Mouse (Mus musculus) neural tube, embryonic 14.5 days (tissue): Measurements from ENCODE around the gene Xrcc6. TPM values are rescaled to one million over a fixed set of nuclear protein-coding genes. Genes with fewer than 3 reads are reported as not detected.
A peak's percentile ranks its signal among the peaks of the same experiment; 100 is the strongest.

Source experiments
- ATAC-seq: fragments of 200-750 bp; cut with Nextera tagmentation; 2 replicates; pipeline ENCODE4 v1.8.0; 2017; ENCODE audit warnings: low read depth, mild to moderate bottlenecking, moderate TSS enrichment, moderate library complexity
- H3K27ac ChIP-seq: fragments of 300-500 bp; sonication (generic); 2 replicates; pipeline ENCODE4 v1.5.1; 2014; ENCODE audit warnings: low read depth, mild to moderate bottlenecking, control low read depth, low read length, moderate library complexity, mixed read lengths
- H3K27me3 ChIP-seq: fragments of 300-500 bp; sonication (generic); 2 replicates; pipeline ENCODE4 v1.6.1; 2014; ENCODE audit warnings: low read length; ENCODE audit not compliant: control insufficient read depth, insufficient read depth
- H3K36me3 ChIP-seq: fragments of 300-500 bp; sonication (generic); 2 replicates; pipeline ENCODE4 v1.6.1; 2014; ENCODE audit warnings: low read length, mixed read lengths; ENCODE audit not compliant: control insufficient read depth, insufficient read depth
- H3K4me1 ChIP-seq: fragments of 300-500 bp; sonication (generic); 2 replicates; pipeline ENCODE4 v1.6.1; 2014; ENCODE audit warnings: low read length; ENCODE audit not compliant: control insufficient read depth, insufficient read depth
- H3K4me2 ChIP-seq: fragments of 300-500 bp; sonication (generic); 2 replicates; pipeline ENCODE4 v1.6.1; 2014; ENCODE audit warnings: mild to moderate bottlenecking, low read depth, low read length, control low read depth
- H3K4me3 ChIP-seq: fragments of 300-500 bp; sonication (generic); 2 replicates; pipeline ENCODE4 v1.5.1; 2014; ENCODE audit warnings: low read depth, low read length, control low read depth, mixed read lengths
- H3K9ac ChIP-seq: fragments of 300-500 bp; sonication (generic); replicated peaks from 2 replicates; pipeline ENCODE4 v1.6.1; 2014; ENCODE audit warnings: low read depth, mild to moderate bottlenecking, control low read depth, low read length, mixed read lengths
- H3K9me3 ChIP-seq: fragments of 300-500 bp; sonication (generic); 2 replicates; pipeline ENCODE4 v1.6.1; 2016; ENCODE audit warnings: low read length; ENCODE audit not compliant: control insufficient read depth
- WGBS: fragments of 180-500 bp; shearing (Covaris S2); extraction: QIAGEN DNeasy Blood & Tissue Kit; methylation state at CpG from one replicate; pipeline ENCODE4 v1.1.7; 2014; 5-methylcytosine and 5-hydroxymethylcytosine counted together
- polyA plus RNA-seq: library from polyadenylated mRNA; unstranded; fragments of >200 nt; fragmentation: Nextera tagmentation; extraction: Ambion mirVana; gene quantifications from 2 replicates; pipeline ENCODE4 v1.2.1, GENCODE M21; 2014

Xrcc6 gene
- polyA plus RNA-seq, 1 experiment from 2014 or later = 48.6 TPM

- Histone ChIP-seq H3K27me3 (no peaks in the 10 kb centered on the region), H3K27ac (no peak overlapping the region), H3K4me2 (peak overlapping the region; percentile 97), H3K36me3 (peaks cover 8% of the 10 kb centered on the region; the same call in 1 of the 2 replicates), H3K4me1 (peaks cover 11% of the 10 kb centered on the region), H3K9me3 (no peaks in the 10 kb centered on the region), H3K4me3 (peak overlapping the region; percentile 96), H3K9ac (peak overlapping the region; percentile 88)
- ATAC-seq = no peak
- 5% methylated on average over 26 of the region's 26 CpGs for WGBS
Measured at GRCm38 (mm10) chr15:82046246-82046891, 58.7 kb downstream of the Xrcc6 start.

GRCm38 (mm10) chr15:82047080-82047883, 59.6 kb downstream of the Xrcc6 start, which contains the start of gene Snu13:
Snu13 (minus strand) TSS chr15:82047598.
- no peaks in the 10 kb centered on the region for H3K9me3 ChIP-seq
- peak; percentile 92 for ATAC-seq
- peak within 1 kb of the TSS; percentile 96 for H3K4me3 ChIP-seq
- H3K4me2 ChIP-seq = peak within 1 kb of the TSS; percentile 97
- peak within 1 kb of the TSS; percentile 89 for H3K27ac ChIP-seq
- no peaks in the 10 kb centered on the region for H3K27me3 ChIP-seq
- peak within 1 kb of the TSS; percentile 88 for H3K9ac ChIP-seq
- peaks cover 6% of the 10 kb centered on the region; the same call in 1 of the 2 replicates for H3K36me3 ChIP-seq
- peaks cover 11% of the 10 kb centered on the region for H3K4me1 ChIP-seq
- WGBS = under 1% methylated on average over 73 of the region's 74 CpGs

- H3K4me3 ChIP-seq = no peak overlapping the region
- H3K4me1 ChIP-seq = no peaks in the 10 kb centered on the region
- H3K9me3 ChIP-seq = no peaks in the 10 kb centered on the region
- WGBS = 67% methylated on average over 5 of the region's 5 CpGs
- no peaks in the 10 kb centered on the region for H3K27me3 ChIP-seq
- no peak overlapping the region for H3K27ac ChIP-seq
- H3K9ac ChIP-seq = no peak overlapping the region
- H3K4me2 ChIP-seq = no peak overlapping the region
- H3K36me3 ChIP-seq = no peaks in the 10 kb centered on the region
- no peak for ATAC-seq
Measured at GRCm38 (mm10) chr15:82052544-82052943, 64.9 kb downstream of the Xrcc6 start.

GRCm38 (mm10) chr15:82058719-82059201, 71.1 kb downstream of the Xrcc6 start, which contains the start of gene 4930407I10Rik:
4930407I10Rik (plus strand) TSS chr15:82059151.
- ATAC-seq = no peak
- Histone ChIP-seq H3K36me3 (no peaks in the 10 kb centered on the region), H3K9me3 (no peaks in the 10 kb centered on the region), H3K4me3 (no peak within 1 kb of the TSS), H3K4me2 (no peak within 1 kb of the TSS), H3K27me3 (no peaks in the 10 kb centered on the region), H3K4me1 (no peaks in the 10 kb centered on the region), H3K9ac (no peak within 1 kb of the TSS), H3K27ac (no peak within 1 kb of the TSS)
- 78% methylated on average over 1 of the region's 1 CpGs for WGBS

- no peak overlapping the region for H3K4me3 ChIP-seq
- ATAC-seq = no peak
- no peak overlapping the region for H3K4me2 ChIP-seq
- no peak overlapping the region for H3K9ac ChIP-seq
- no peaks in the 10 kb centered on the region for H3K9me3 ChIP-seq
- H3K4me1 ChIP-seq = no peaks in the 10 kb centered on the region
- 75% methylated on average over 14 of the region's 14 CpGs for WGBS
- 0 out of 2 replicates have a peak, but pooled peaks cover 2% of the 10 kb centered on the region for H3K27me3 ChIP-seq
- no peak overlapping the region for H3K27ac ChIP-seq
- H3K36me3 ChIP-seq = no peaks in the 10 kb centered on the region
Measured at GRCm38 (mm10) chr15:82063909-82064308, 76.3 kb downstream of the Xrcc6 start.

GRCm38 (mm10) chr15:82065511-82065910, 77.9 kb downstream of the Xrcc6 start:
- WGBS = 16% methylated on average over 7 of the region's 7 CpGs
- H3K4me3 ChIP-seq = no peak overlapping the region
- H3K27me3 ChIP-seq = peaks cover 10% of the 10 kb centered on the region
- H3K9ac ChIP-seq = no peak overlapping the region
- H3K4me1 ChIP-seq = no peaks in the 10 kb centered on the region
- H3K9me3 ChIP-seq = no peaks in the 10 kb centered on the region
- no peaks in the 10 kb centered on the region for H3K36me3 ChIP-seq
- no peak overlapping the region for H3K27ac ChIP-seq
- H3K4me2 ChIP-seq = no peak overlapping the region
- no peak for ATAC-seq

GRCm38 (mm10) chr15:82069898-82070297, 82.3 kb downstream of the Xrcc6 start, which contains the start of gene Mei1:
Mei1 (plus strand) TSS chr15:82069996.
- WGBS = 20% methylated on average over 40 of the region's 40 CpGs
- Histone ChIP-seq H3K4me3 (no peak within 1 kb of the TSS; the same call in 1 of the 2 replicates), H3K9me3 (no peaks in the 10 kb centered on the region), H3K4me1 (no peaks in the 10 kb centered on the region), H3K4me2 (peak within 1 kb of the TSS; percentile 33; the same call in 1 of the 2 replicates), H3K27me3 (peaks cover 11% of the 10 kb centered on the region), H3K9ac (no peak within 1 kb of the TSS), H3K27ac (no peak within 1 kb of the TSS), H3K36me3 (no peaks in the 10 kb centered on the region)
- no peak for ATAC-seq

- WGBS = 92% methylated on average over 26 of the region's 26 CpGs
- Histone ChIP-seq H3K36me3 (no peaks in the 10 kb centered on the region), H3K27me3 (peaks cover 11% of the 10 kb centered on the region), H3K4me1 (no peaks in the 10 kb centered on the region), H3K4me2 (no peak overlapping the region), H3K27ac (no peak overlapping the region), H3K9ac (no peak overlapping the region), H3K4me3 (no peak overlapping the region), H3K9me3 (no peaks in the 10 kb centered on the region)
- ATAC-seq = no peak
Measured at GRCm38 (mm10) chr15:82071816-82072469, 84.3 kb downstream of the Xrcc6 start.
